Mouse (Mus musculus): ENCODE results near the gene Pias4.

GRCm38 (mm10) chr10:81151261-81151660 is 16.5 kb downstream of the Pias4 start:
- TF ChIP-seq POLR2A (IDR thresholded peaks at IDR 0.05; ENCODE audit: insufficient read length, low read depth) (no peak), MAX (IDR thresholded peaks at IDR 0.05; ENCODE audit: low read depth) (no peak), MYOG (IDR thresholded peaks at IDR 0.05; ENCODE audit: control insufficient read depth in 1 of 3, insufficient read depth in 1 of 3, insufficient read length in 2 of 3, low read depth in 2 of 3) (no peak), TCF12 (IDR thresholded peaks at IDR 0.05; ENCODE audit: insufficient read depth, poor library complexity, severe bottlenecking) (no peak), TCF3 (IDR thresholded peaks at IDR 0.05; ENCODE audit: insufficient read length, low read depth) (no peak)

All from myocyte (in vitro differentiated cells).